Mouse (Mus musculus) hindbrain, embryonic 15.5 days (tissue): ENCODE data around the gene Fbxo3. TPM values are rescaled to one million over a fixed set of nuclear protein-coding genes. Genes with fewer than 3 reads are reported as not detected.
"Not testable (repeated sequence)": the region's sequence is repeated elsewhere in the genome, so short reads cannot be mapped to it uniquely, and the experiment has no call there.

Experiments used
- ATAC-seq: fragments of 200-750 bp; cut with Nextera tagmentation; 2 replicates; pipeline ENCODE4 v1.8.0; 2017; ENCODE audit warnings: low read depth, moderate number of reproducible peaks, moderate TSS enrichment; ENCODE audit not compliant: low FRiP score
- H3K27ac ChIP-seq: fragments of 300-500 bp; sonication (generic); replicated peaks from 2 replicates; pipeline ENCODE4 v1.5.1; 2015; ENCODE audit warnings: mild to moderate bottlenecking, inconsistent platforms
- H3K27me3 ChIP-seq: fragments of 300-500 bp; sonication (generic); 2 replicates; pipeline ENCODE4 v1.6.1; 2015; ENCODE audit warnings: control low read depth, inconsistent platforms
- H3K36me3 ChIP-seq: fragments of 300-500 bp; sonication (generic); 2 replicates; pipeline ENCODE4 v1.6.1; 2015; ENCODE audit warnings: control low read depth, inconsistent platforms
- H3K4me1 ChIP-seq: fragments of 300-500 bp; sonication (generic); replicated peaks from 2 replicates; pipeline ENCODE4 v1.6.1; 2015; ENCODE audit warnings: control low read depth, inconsistent platforms
- H3K4me2 ChIP-seq: fragments of 300-500 bp; sonication (generic); 2 replicates; pipeline ENCODE4 v1.6.1; 2015; ENCODE audit warnings: moderate library complexity, mild to moderate bottlenecking, inconsistent platforms
- H3K4me3 ChIP-seq: fragments of 300-500 bp; sonication (generic); 2 replicates; pipeline ENCODE4 v1.5.1; 2015; ENCODE audit warnings: mild to moderate bottlenecking, inconsistent platforms
- H3K9ac ChIP-seq: fragments of 300-500 bp; sonication (generic); 2 replicates; pipeline ENCODE4 v1.6.1; 2015; ENCODE audit warnings: inconsistent platforms
- H3K9me3 ChIP-seq: fragments of 300-500 bp; sonication (generic); 2 replicates; pipeline ENCODE4 v1.6.1; 2016; ENCODE audit warnings: control low read depth, inconsistent platforms
- WGBS: fragments of 180-500 bp; shearing (Covaris S2); methylation state at CpG from one replicate; pipeline ENCODE4 v1.1.7; 2015; 5-methylcytosine and 5-hydroxymethylcytosine counted together
- polyA plus RNA-seq: library from polyadenylated mRNA; unstranded; fragments of >200 nt; fragmentation: Nextera tagmentation; extraction: Ambion mirVana; gene quantifications from 2 replicates; pipeline ENCODE4 v1.2.1, GENCODE M21; 2015

The Fbxo3 gene
- polyA plus RNA-seq, 1 experiment from 2014 or later: 67.0 TPM

DNA sequence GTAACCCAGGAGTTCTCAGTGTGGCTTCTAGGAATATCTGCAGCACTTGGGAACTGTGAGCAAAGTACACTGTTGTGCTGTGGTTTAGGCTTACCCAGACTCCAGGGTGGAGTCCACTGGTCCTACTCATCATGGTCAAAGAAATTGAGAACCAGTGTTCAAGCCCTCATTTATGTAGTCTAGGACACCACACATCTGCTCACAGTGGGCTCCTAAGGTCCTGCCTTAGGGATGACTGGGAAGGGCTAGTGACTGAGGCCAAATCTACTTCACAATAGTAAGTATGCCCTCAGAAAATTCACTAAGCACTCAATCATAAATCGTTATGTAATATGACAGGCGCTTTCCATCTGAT lies 71.7 kb downstream of the Fbxo3 start:
- no peak for ATAC-seq
- H3K9ac ChIP-seq: no peak overlapping the region

GRCm38 (mm10) chr2:104099946-104100345 lies 72.4 kb downstream of the Fbxo3 start:
- no peaks in the 10 kb centered on the region for H3K9me3 ChIP-seq
- H3K4me2 ChIP-seq: no peak overlapping the region
- 59% methylated on average over 1 of the region's 1 CpGs for WGBS

More for the DNA sequence above, 71.7 kb downstream of the Fbxo3 start:
- H3K4me1 ChIP-seq: peaks cover 11% of the 10 kb centered on the region
- H3K4me2 ChIP-seq: no peak overlapping the region
- no peaks in the 10 kb centered on the region for H3K36me3 ChIP-seq
- H3K9me3 ChIP-seq: no peaks in the 10 kb centered on the region
- H3K27me3 ChIP-seq: no peaks in the 10 kb centered on the region
- no peak overlapping the region for H3K27ac ChIP-seq
- 100% methylated on average over 2 of the region's 2 CpGs for WGBS
- H3K4me3 ChIP-seq: no peak overlapping the region

DNA sequence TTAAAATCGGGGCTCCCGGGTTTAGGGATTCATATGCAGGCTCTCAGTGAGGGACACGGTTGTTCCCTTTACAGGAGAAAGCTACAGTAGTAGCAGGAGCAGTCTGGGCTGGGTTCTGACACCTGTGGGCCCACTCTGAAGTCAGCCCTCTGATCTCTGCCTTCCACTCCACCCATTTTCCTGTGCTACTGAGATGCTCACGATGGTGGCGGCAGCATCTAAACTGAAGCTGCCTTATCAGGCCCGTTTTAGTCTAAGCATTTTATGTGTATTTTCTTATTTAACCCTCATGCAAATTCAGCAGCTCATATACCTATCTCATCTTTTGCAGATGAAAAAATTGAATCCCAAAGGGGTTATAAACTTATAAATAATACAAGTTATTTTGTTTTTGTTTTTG lies 77.3 kb downstream of the Fbxo3 start:
- H3K36me3 ChIP-seq: no peaks in the 10 kb centered on the region
- no peaks in the 10 kb centered on the region for H3K4me1 ChIP-seq
- no peak overlapping the region for H3K4me3 ChIP-seq
- H3K9ac ChIP-seq: no peak overlapping the region
- no peaks in the 10 kb centered on the region for H3K9me3 ChIP-seq
- H3K27me3 ChIP-seq: no peaks in the 10 kb centered on the region
- no peak for ATAC-seq
- 95% methylated on average over 6 of the region's 6 CpGs for WGBS
- no peak overlapping the region for H3K4me2 ChIP-seq
- H3K27ac ChIP-seq: no peak overlapping the region

More at GRCm38 (mm10) chr2:104099946-104100345, 72.4 kb downstream of the Fbxo3 start:
- ATAC-seq: no peak
- no peak overlapping the region for H3K4me3 ChIP-seq
- H3K36me3 ChIP-seq: no peaks in the 10 kb centered on the region
- no peak overlapping the region for H3K9ac ChIP-seq
- no peaks in the 10 kb centered on the region for H3K27me3 ChIP-seq
- no peak overlapping the region for H3K27ac ChIP-seq
- peaks cover 11% of the 10 kb centered on the region for H3K4me1 ChIP-seq

- H3K36me3 ChIP-seq, ATAC-seq, H3K4me1 ChIP-seq, H3K27ac ChIP-seq, H3K4me3 ChIP-seq, H3K4me2 ChIP-seq, H3K27me3 ChIP-seq, H3K9me3 ChIP-seq, H3K9ac ChIP-seq: not testable (repeated sequence)
- WGBS: 93% methylated on average over 2 of the region's 2 CpGs
These were observed 81.5 kb downstream of the Fbxo3 start for GRCm38 (mm10) chr2:104109021-104109420.

- H3K9me3 ChIP-seq: no peaks in the 10 kb centered on the region
These were observed 82.0 kb downstream of the Fbxo3 start for GRCm38 (mm10) chr2:104109528-104109927.

DNA sequence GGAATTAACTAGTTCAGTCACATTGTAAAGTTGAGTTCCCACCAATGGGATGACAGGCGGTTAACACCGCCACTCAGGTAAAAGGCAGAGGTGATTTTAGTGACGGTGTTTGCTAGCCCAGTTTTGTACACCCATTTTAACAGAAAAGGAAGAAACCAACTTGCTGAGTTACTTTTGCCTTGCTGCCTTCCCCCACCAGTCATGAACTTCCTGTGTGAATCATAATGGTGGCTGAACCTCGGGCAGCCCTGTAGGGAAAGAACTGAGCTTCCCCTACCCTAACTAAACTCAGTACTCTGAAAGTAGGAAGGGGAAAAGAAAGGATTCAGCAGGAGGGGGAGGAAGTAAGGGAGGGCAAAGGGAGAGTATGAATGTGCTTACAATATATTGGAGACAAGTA lies 82.5 kb downstream of the Fbxo3 start:
- Histone ChIP-seq H3K9me3 (no peaks in the 10 kb centered on the region), H3K4me1 (no peaks in the 10 kb centered on the region), H3K27me3 (no peaks in the 10 kb centered on the region), H3K9ac (no peak overlapping the region), H3K4me2 (no peak overlapping the region), H3K27ac (no peak overlapping the region), H3K4me3 (no peak overlapping the region), H3K36me3 (no peaks in the 10 kb centered on the region)
- no peak for ATAC-seq
- WGBS: 94% methylated on average over 4 of the region's 4 CpGs

More at GRCm38 (mm10) chr2:104109528-104109927, 82.0 kb downstream of the Fbxo3 start:
- H3K4me1 ChIP-seq: no peaks in the 10 kb centered on the region
- H3K36me3 ChIP-seq: no peaks in the 10 kb centered on the region
- no peak overlapping the region for H3K9ac ChIP-seq
- H3K4me2 ChIP-seq: no peak overlapping the region
- H3K27ac ChIP-seq: no peak overlapping the region
- H3K4me3 ChIP-seq: no peak overlapping the region
- WGBS: 85% methylated on average over 2 of the region's 2 CpGs
- no peak for ATAC-seq
- H3K27me3 ChIP-seq: no peaks in the 10 kb centered on the region

- H3K27ac ChIP-seq, H3K36me3 ChIP-seq, ATAC-seq, H3K9ac ChIP-seq, H3K4me2 ChIP-seq, H3K4me1 ChIP-seq, H3K27me3 ChIP-seq, H3K4me3 ChIP-seq, H3K9me3 ChIP-seq: not testable (repeated sequence)
- WGBS: no CpG with 5 or more reads among the region's 1 CpGs
These were observed 83.8 kb downstream of the Fbxo3 start for GRCm38 (mm10) chr2:104111170-104111797.

Other genes with a start within 250 kb of the Fbxo3 start
- gene Caprin1, start 230.1 kb upstream of the Fbxo3 start, polyA plus RNA-seq: 321 and 331 TPM in 2 replicates
- 36.0 and 37.9 TPM in 2 replicates for gene Lmo2, start 69.7 kb upstream of the Fbxo3 start, polyA plus RNA-seq
- gene 4931422A03Rik, start 640 bp downstream of the Fbxo3 start, polyA plus RNA-seq: 2.7 and 3.0 TPM in 2 replicates
- not detected in 2 replicates for gene Gm10912, start 38.1 kb downstream of the Fbxo3 start, polyA plus RNA-seq
- gene Gm10799, start 40.8 kb downstream of the Fbxo3 start, polyA plus RNA-seq: not detected in 2 replicates
- 2.3 and 3.5 TPM in 2 replicates for gene Cd59b, start 42.1 kb downstream of the Fbxo3 start, polyA plus RNA-seq
- gene Cd59a, start 68.1 kb downstream of the Fbxo3 start, polyA plus RNA-seq: 15.6 and 15.9 TPM in 2 replicates
- gene A930018P22Rik, start 95.0 kb downstream of the Fbxo3 start, polyA plus RNA-seq: not detected in 2 replicates